Mouse (Mus musculus): Measurements from ENCODE around the gene 6330409D20Rik.

6330409D20Rik gene

GRCm38 (mm10) chr2:32699680-32700079, 41.1 kb downstream of the 6330409D20Rik start:
- 95% methylated on average over 6 of the region's 6 CpGs for WGBS

- WGBS: 83% methylated on average over 12 of the region's 12 CpGs
These were observed 46.1 kb downstream of the 6330409D20Rik start for GRCm38 (mm10) chr2:32694691-32695090.

GRCm38 (mm10) chr2:32693823-32694411, 46.9 kb downstream of the 6330409D20Rik start:
- under 1% methylated on average over 51 of the region's 51 CpGs for WGBS

- WGBS: 15% methylated on average over 7 of the region's 7 CpGs
These were observed 47.5 kb downstream of the 6330409D20Rik start for GRCm38 (mm10) chr2:32693282-32693681.

GRCm38 (mm10) chr2:32692496-32692895, 48.3 kb downstream of the 6330409D20Rik start:
- 96% methylated on average over 14 of the region's 14 CpGs for WGBS

GRCm38 (mm10) chr2:32691041-32691440, 49.8 kb downstream of the 6330409D20Rik start:
- WGBS: 85% methylated on average over 11 of the region's 11 CpGs

GRCm38 (mm10) chr2:32689420-32689819, 51.4 kb downstream of the 6330409D20Rik start:
- 25% methylated on average over 5 of the region's 5 CpGs for WGBS

GRCm38 (mm10) chr2:32687562-32687961, 53.3 kb downstream of the 6330409D20Rik start:
- 97% methylated on average over 8 of the region's 8 CpGs for WGBS

GRCm38 (mm10) chr2:32686640-32687039, 54.2 kb downstream of the 6330409D20Rik start:
- 92% methylated on average over 6 of the region's 6 CpGs for WGBS

- 90% methylated on average over 3 of the region's 3 CpGs for WGBS
These were observed 55.0 kb downstream of the 6330409D20Rik start for GRCm38 (mm10) chr2:32685807-32686206.

- WGBS: 89% methylated on average over 15 of the region's 15 CpGs
These were observed 56.0 kb downstream of the 6330409D20Rik start for GRCm38 (mm10) chr2:32684681-32685428.

- 94% methylated on average over 10 of the region's 10 CpGs for WGBS
These were observed 57.1 kb downstream of the 6330409D20Rik start for GRCm38 (mm10) chr2:32683701-32684100.

- WGBS: 63% methylated on average over 14 of the region's 14 CpGs
These were observed 57.9 kb downstream of the 6330409D20Rik start for GRCm38 (mm10) chr2:32682721-32683417.
